Mouse (Mus musculus) liver, adult 2 months (tissue): ENCODE data around the gene Myef2. TPM values are rescaled to one million over a fixed set of nuclear protein-coding genes. Genes with fewer than 3 reads are reported as not detected.

ENCODE experiments used
- DNase-seq: peaks from one replicate; pipeline ENCODE4 v3.0.0-alpha.2; 2011; ENCODE audit warnings: low read depth, low spot score; ENCODE audit errors: extremely low read depth
- H3K27ac ChIP-seq: fragments of 200-500 bp; replicated peaks from 2 replicates; pipeline ENCODE4 v1.5.1; 2012; ENCODE audit warnings: low read depth, mild to moderate bottlenecking, control low read depth, inconsistent platforms, low read length; ENCODE audit not compliant: insufficient read depth
- H3K27me3 ChIP-seq: fragments of 200-500 bp; 2 replicates; pipeline ENCODE4 v1.6.1; 2012; ENCODE audit warnings: mild to moderate bottlenecking, moderate library complexity, low read length, inconsistent platforms; ENCODE audit not compliant: control insufficient read depth, insufficient read depth
- H3K36me3 ChIP-seq: fragments of 200-500 bp; 2 replicates; pipeline ENCODE4 v1.6.1; 2012; ENCODE audit warnings: low read length, inconsistent platforms; ENCODE audit not compliant: control insufficient read depth, insufficient read depth
- H3K4me1 ChIP-seq: fragments of 200-500 bp; 2 replicates; pipeline ENCODE4 v1.6.1; 2011; ENCODE audit warnings: low read length; ENCODE audit not compliant: control insufficient read depth, insufficient read depth
- H3K4me3 ChIP-seq: fragments of 200-500 bp; 2 replicates; pipeline ENCODE4 v1.5.1; 2011; ENCODE audit warnings: low read depth, mild to moderate bottlenecking, control low read depth, low read length, moderate library complexity; ENCODE audit not compliant: insufficient read depth
- H3K79me2 ChIP-seq: fragments of 200-500 bp; 2 replicates; pipeline ENCODE4 v1.6.1; 2012; ENCODE audit warnings: inconsistent platforms, mild to moderate bottlenecking, low read length, moderate library complexity; ENCODE audit not compliant: control insufficient read depth, insufficient read depth
- H3K9ac ChIP-seq: fragments of 200-500 bp; 2 replicates; pipeline ENCODE4 v1.6.1; 2012; ENCODE audit warnings: low read depth, mild to moderate bottlenecking, control low read depth, inconsistent platforms, low read length
- CTCF ChIP-seq: fragments of 200-500 bp; IDR thresholded peaks from 2 replicates; pipeline ENCODE4 v1.5.1; 2011; ENCODE audit warnings: low read depth, low read length, control low read depth
- POLR2A ChIP-seq: fragments of 200-500 bp; IDR thresholded peaks from 2 replicates; pipeline ENCODE4 v1.6.1; 2011; ENCODE audit warnings: low read length, control low read depth; ENCODE audit not compliant: insufficient read depth; ENCODE audit errors: extremely low read depth
- WGBS: fragments of 180-500 bp; shearing (Covaris S2); methylation state at CpG from one replicate; pipeline ENCODE4 v1.1.7; 2018; 5-methylcytosine and 5-hydroxymethylcytosine counted together
- polyA plus RNA-seq: library from polyadenylated mRNA; depleted of rRNA; stranded (reverse); fragments of >200 nt; gene quantifications from 2 replicates; pipeline ENCODE4 v1.2.3, GENCODE M21; 2012
- total RNA-seq: library from RNA; depleted of rRNA; stranded (reverse); fragments of >200 nt; gene quantifications from 2 replicates; pipeline ENCODE4 v1.2.3, GENCODE M21; 2014

Gene Myef2
- total and polyA plus RNA-seq, 2 experiments, result 2.5 to 6.0 TPM

DNA sequence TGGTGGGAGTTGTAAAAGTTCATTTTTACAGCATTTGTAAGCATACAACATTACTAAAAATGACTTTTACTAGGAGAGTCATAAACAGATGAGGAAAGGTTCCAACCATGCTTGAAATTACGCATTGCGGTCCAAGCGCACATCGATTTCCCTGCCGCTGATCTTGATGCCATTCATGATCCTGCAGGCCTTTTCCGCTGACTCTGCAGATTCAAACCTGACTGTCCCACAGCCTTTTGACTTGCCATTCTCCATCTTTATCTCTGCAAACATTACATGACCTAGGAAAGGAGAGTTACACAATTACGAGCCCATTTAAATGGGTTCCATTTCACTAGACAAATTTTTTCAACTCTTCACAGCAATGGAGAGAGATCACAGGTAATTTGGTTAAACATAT, 34.7 kb downstream of the Myef2 start:
- 96% methylated on average over 7 of the region's 7 CpGs for WGBS
- no peak overlapping the region for H3K9ac ChIP-seq
- peaks cover 16% of the 10 kb centered on the region for H3K36me3 ChIP-seq
- no peaks in the 10 kb centered on the region for H3K27me3 ChIP-seq
- no peaks in the 10 kb centered on the region for H3K4me1 ChIP-seq
- DNase-seq, result no peak
- H3K4me3 ChIP-seq, result no peak overlapping the region
- H3K27ac ChIP-seq, result no peak overlapping the region
- TF ChIP-seq CTCF (no peak), POLR2A (no peak)
- H3K79me2 ChIP-seq, result no peaks in the 10 kb centered on the region

DNA sequence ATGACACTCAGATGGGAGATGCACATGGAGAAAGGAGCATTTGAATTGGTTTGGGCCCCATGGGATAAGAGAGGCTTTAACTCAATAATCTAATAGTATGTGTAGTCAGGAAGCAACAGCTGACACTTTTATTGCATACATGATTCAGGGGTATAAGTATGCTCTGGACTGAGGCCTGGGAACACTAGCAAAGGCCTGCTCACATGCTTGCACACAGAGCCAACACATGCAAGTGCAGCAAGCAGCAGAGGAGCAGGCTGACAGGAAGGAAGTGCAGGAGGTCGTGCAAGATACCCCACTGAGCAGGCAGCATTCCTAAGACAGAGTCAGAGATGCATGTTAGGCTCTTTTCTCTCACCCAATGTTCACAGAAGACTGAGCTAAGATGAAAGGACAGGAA, 39.6 kb downstream of the Myef2 start:
- H3K27me3 ChIP-seq, result no peaks in the 10 kb centered on the region
- H3K9ac ChIP-seq, result no peak overlapping the region
- no peak overlapping the region for H3K27ac ChIP-seq
- H3K79me2 ChIP-seq, result no peaks in the 10 kb centered on the region
- peaks cover 13% of the 10 kb centered on the region for H3K36me3 ChIP-seq
- H3K4me3 ChIP-seq, result no peak overlapping the region
- WGBS, result 55% methylated on average over 1 of the region's 1 CpGs
- no peak for DNase-seq
- no peak for TF ChIP-seq POLR2A
- no peak for TF ChIP-seq CTCF
- no peaks in the 10 kb centered on the region for H3K4me1 ChIP-seq

DNA sequence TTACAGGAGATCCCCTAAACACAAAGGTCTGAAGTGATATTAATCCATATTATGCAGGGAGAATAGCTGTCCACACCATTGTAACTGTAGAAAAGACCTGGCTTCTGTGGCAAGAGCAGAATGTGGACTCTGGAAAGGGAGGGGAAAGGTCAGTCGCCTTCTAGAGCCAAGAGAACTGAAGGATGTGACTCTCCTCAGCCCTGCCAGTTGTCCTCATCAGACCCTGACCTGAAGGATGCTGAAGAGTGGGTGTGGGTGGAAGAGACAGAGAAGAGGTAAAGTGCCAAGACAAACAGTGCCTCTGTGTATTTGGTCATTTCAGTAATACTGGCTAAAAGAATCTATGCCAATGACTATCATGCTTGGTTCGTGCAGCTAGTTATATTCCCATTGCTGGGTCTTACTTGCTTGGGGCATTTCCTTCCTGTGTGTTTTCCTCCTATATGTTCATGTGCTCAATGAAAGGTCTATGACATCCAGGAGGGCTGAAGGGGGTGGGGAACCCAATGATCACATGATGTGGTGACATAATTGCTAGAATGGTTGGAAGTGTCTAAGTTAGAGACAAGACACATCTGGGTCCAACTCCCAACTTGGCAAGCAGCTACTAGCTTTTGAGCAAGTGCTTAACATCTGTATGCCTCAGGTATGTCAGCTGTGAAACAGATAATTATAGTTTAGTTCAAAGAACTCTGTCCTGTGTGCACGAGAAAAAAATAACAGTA, 50.2 kb downstream of the Myef2 start:
- Histone ChIP-seq H3K27ac (no peak overlapping the region), H3K79me2 (no peaks in the 10 kb centered on the region), H3K9ac (no peak overlapping the region), H3K4me1 (no peaks in the 10 kb centered on the region), H3K27me3 (no peaks in the 10 kb centered on the region), H3K4me3 (no peak overlapping the region), H3K36me3 (no peaks in the 10 kb centered on the region)
- TF ChIP-seq POLR2A (no peak), CTCF (no peak)
- WGBS, result 55% methylated on average over 3 of the region's 3 CpGs
- DNase-seq, result peak; percentile 33

DNA sequence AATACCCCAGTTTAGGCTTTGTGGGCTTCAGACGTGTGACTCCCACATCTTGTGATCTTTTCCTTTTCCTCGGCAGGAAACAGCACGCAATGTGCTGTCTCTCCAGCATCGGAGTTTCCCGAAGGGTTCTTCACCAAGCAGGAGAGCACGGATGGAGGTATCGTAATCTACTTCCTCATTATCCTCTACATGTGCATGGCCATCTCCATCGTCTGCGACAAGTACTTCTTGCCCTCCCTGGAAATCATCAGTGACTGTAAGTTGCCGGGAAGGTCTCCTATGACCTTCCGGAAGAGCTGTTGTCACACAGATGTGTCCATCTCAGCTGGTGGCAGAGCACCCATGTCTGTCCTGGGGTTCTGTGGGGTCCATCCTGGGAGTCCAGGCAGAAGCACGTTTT, 54.8 kb downstream of the Myef2 start:
- Histone ChIP-seq H3K27ac (no peak overlapping the region), H3K4me3 (no peak overlapping the region), H3K4me1 (no peaks in the 10 kb centered on the region), H3K79me2 (no peaks in the 10 kb centered on the region), H3K9ac (no peak overlapping the region), H3K36me3 (no peaks in the 10 kb centered on the region), H3K27me3 (no peaks in the 10 kb centered on the region)
- 76% methylated on average over 12 of the region's 12 CpGs for WGBS
- DNase-seq, result no peak
- TF ChIP-seq POLR2A, result no peak
- TF ChIP-seq CTCF, result no peak

DNA sequence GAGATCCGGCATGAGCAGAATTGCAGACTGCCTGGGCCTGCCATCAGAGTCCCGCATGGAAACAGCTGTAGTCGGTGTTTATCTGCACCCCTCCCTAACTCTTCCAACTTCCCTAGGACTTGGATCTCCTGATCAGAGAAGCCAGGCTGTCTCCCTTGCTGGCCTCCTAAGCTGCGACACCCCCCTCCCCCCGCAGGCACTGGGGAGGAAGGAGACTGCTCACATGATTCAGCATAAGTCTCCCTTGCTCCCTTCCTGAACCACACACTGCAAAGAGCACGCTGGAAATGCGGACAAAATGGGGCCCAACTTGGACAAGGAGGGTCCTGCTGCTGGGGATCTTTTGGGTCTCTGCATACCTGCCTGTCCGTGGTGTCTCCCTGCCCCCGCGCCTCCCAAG, 55.6 kb downstream of the Myef2 start, which contains the start of gene Slc24a5:
TSS of gene Slc24a5 (plus strand) at position 231 of the 400 bp plus-strand sequence.
- DNase-seq, result no peak
- TF ChIP-seq CTCF, result no peak
- TF ChIP-seq POLR2A, result no peak
- WGBS, result 65% methylated on average over 10 of the region's 10 CpGs
- H3K27ac ChIP-seq, result no peak within 1 kb of the TSS
- H3K79me2 ChIP-seq, result no peaks in the 10 kb centered on the region
- peak within 1 kb of the TSS; percentile 7; the same call in 1 of the 2 replicates for H3K9ac ChIP-seq
- no peaks in the 10 kb centered on the region for H3K36me3 ChIP-seq
- no peaks in the 10 kb centered on the region for H3K4me1 ChIP-seq
- peak within 1 kb of the TSS; percentile 27; the same call in 1 of the 2 replicates for H3K4me3 ChIP-seq
- H3K27me3 ChIP-seq, result no peaks in the 10 kb centered on the region

DNA sequence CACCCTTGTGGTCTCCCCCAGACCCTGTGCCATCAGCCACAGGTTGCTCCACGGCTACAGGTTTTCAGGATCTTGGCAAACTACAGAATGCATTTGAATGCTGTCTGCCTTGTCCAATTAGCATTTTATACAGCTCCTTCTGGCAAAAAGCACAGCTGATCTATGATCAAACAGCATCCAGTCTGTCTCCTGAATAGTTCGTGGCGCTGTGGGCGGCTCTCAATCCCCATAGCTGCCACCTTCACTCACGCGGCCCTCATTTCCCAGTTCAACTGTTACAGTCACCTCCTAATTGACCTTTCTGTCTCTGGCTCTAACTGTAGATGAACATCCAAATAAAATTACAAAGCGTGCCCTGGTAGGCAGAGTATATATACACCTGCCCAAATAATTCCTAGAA, 56.1 kb downstream of the Myef2 start:
- no peaks in the 10 kb centered on the region for H3K36me3 ChIP-seq
- H3K27me3 ChIP-seq, result no peaks in the 10 kb centered on the region
- H3K4me3 ChIP-seq, result no peak overlapping the region
- TF ChIP-seq POLR2A (no peak), CTCF (no peak)
- no peaks in the 10 kb centered on the region for H3K4me1 ChIP-seq
- H3K9ac ChIP-seq, result no peak overlapping the region
- DNase-seq, result no peak
- no peak overlapping the region for H3K27ac ChIP-seq
- no peaks in the 10 kb centered on the region for H3K79me2 ChIP-seq
- 86% methylated on average over 7 of the region's 7 CpGs for WGBS
